Mouse (Mus musculus) ES-Bruce4 (cell line): Measurements from ENCODE around the gene Mier1. TPM values are rescaled to one million over a fixed set of nuclear protein-coding genes. Genes with fewer than 3 reads are reported as not detected.

ENCODE experiments used
- H3K27ac ChIP-seq: 2 replicates; pipeline ENCODE4 v1.5.1; 2012; ENCODE audit warnings: low read length, inconsistent platforms; ENCODE audit not compliant: insufficient read depth
- H3K27me3 ChIP-seq: 2 replicates; pipeline ENCODE4 v1.6.1; 2012; ENCODE audit warnings: mild to moderate bottlenecking, low read length, inconsistent platforms; ENCODE audit not compliant: control insufficient read depth, poor library complexity, insufficient read depth, severe bottlenecking
- H3K36me3 ChIP-seq: 2 replicates; pipeline ENCODE4 v1.6.1; 2012; ENCODE audit warnings: inconsistent platforms, mild to moderate bottlenecking, low read length, moderate library complexity; ENCODE audit not compliant: control insufficient read depth, poor library complexity, insufficient read depth, severe bottlenecking
- H3K4me1 ChIP-seq: one replicate; pipeline ENCODE4 v1.8.1; 2011; ENCODE audit warnings: low read length; ENCODE audit not compliant: control insufficient read depth, insufficient read depth
- H3K4me3 ChIP-seq: 2 replicates; pipeline ENCODE4 v1.5.1; 2011; ENCODE audit warnings: low read depth, mild to moderate bottlenecking, low read length
- H3K9ac ChIP-seq: 2 replicates; pipeline ENCODE4 v1.6.1; 2012; ENCODE audit warnings: low read depth, mild to moderate bottlenecking, inconsistent platforms; ENCODE audit not compliant: poor library complexity, severe bottlenecking
- H3K9me3 ChIP-seq: replicated peaks from 2 replicates; pipeline ENCODE4 v1.6.1; 2012; ENCODE audit warnings: mild to moderate bottlenecking, low read length, inconsistent platforms; ENCODE audit not compliant: control insufficient read depth, poor library complexity, insufficient read depth, severe bottlenecking
- CTCF ChIP-seq: IDR thresholded peaks from one replicate; pipeline ENCODE4 v1.8.1; 2011; ENCODE audit warnings: low read depth, low read length
- EP300 ChIP-seq: IDR thresholded peaks from 2 replicates; pipeline ENCODE4 v1.6.1; 2011; ENCODE audit warnings: low read depth, low read length; ENCODE audit not compliant: insufficient read depth
- POLR2A ChIP-seq: IDR thresholded peaks from one replicate; pipeline ENCODE4 v1.8.1; 2011; ENCODE audit warnings: low read length; ENCODE audit not compliant: insufficient read depth
- polyA plus RNA-seq: library from polyadenylated mRNA; stranded (reverse); fragments of >200 nt; gene quantifications from 2 replicates; pipeline ENCODE4 v1.2.4, GENCODE M21; 2011; ENCODE audit warnings: low read depth; ENCODE audit not compliant: missing spikeins, insufficient read depth, insufficient read length

Mier1 gene
- polyA plus RNA-seq, 1 experiment, result 85.0 TPM

DNA sequence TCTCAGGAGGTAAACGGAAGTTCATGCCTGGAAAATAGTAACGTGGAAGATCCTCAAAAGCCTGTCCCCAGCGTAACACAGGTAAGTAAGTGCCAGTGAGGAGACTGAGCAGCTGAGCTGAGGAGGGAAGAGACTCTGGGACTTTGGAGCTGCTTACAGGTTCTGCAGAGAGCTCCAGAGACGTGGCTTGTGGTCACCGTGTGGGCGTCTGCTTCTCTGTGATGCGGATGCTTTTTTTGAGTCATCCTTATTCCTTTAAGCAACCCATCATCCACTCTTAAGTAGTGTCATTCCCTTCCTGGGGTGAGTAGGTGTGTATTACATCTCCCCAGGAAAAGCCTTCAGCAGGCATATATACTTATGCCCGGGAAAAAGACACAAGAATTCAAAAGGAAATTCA is 18.3 kb upstream of the Mier1 start:
- H3K9ac ChIP-seq, result no peak overlapping the region
- no peak overlapping the region for H3K4me3 ChIP-seq
- TF ChIP-seq POLR2A, result no peak
- no peak for TF ChIP-seq CTCF
- H3K4me1 ChIP-seq, result no peaks in the 10 kb centered on the region
- no peak overlapping the region for H3K27ac ChIP-seq
- H3K36me3 ChIP-seq, result no peaks in the 10 kb centered on the region
- H3K9me3 ChIP-seq, result no peaks in the 10 kb centered on the region
- no peaks in the 10 kb centered on the region for H3K27me3 ChIP-seq

DNA sequence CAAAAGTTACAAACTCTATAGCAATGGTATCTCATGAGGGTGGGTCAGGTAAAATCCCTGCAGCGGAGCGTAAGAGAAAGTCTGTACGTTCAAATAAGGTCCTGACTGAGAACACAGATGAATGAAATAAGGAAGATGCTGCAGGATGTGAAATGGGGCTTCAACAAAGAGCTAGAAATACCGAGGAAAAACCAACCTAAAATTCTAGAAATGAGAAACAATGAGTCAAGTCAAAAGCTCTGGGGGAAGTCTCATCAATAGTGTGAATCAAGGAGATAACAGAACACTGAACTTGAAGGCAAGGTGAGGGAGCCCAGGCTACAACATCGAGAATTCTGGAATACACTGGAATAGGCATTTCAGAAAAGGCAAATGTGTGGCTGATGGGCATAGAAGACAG is 15.7 kb upstream of the Mier1 start:
- H3K27ac ChIP-seq, result no peak overlapping the region
- no peaks in the 10 kb centered on the region for H3K4me1 ChIP-seq
- H3K27me3 ChIP-seq, result no peaks in the 10 kb centered on the region
- no peaks in the 10 kb centered on the region for H3K36me3 ChIP-seq
- no peak overlapping the region for H3K4me3 ChIP-seq
- TF ChIP-seq EP300, result no peak
- no peak for TF ChIP-seq POLR2A
- no peak for TF ChIP-seq CTCF
- H3K9me3 ChIP-seq, result no peaks in the 10 kb centered on the region
- no peak overlapping the region for H3K9ac ChIP-seq

DNA sequence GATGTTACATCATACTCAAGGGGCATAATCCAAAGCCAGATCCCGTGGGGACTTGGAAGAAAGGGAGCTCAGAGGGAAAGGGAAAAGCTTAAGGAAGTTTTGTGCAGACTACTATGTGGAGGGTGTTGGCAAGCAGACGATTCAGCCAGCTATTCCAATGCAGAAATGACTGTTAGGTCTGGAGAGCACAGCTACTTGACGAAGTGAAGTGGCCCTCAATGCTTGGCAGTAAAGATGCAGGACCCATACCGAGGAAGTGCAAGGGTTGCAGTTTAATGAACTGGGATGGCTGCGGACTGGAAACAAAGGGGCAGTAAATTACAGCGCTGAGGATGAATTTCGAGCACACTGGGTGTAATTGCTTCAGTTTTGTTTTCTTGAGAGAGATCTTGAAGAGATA is 1.5 kb upstream of the Mier1 start:
- no peak overlapping the region for H3K4me3 ChIP-seq
- TF ChIP-seq EP300, result no peak
- TF ChIP-seq CTCF, result no peak
- no peak for TF ChIP-seq POLR2A
- peaks cover 2% of the 10 kb centered on the region for H3K4me1 ChIP-seq
- H3K27ac ChIP-seq, result no peak overlapping the region
- H3K27me3 ChIP-seq, result no peaks in the 10 kb centered on the region
- H3K9me3 ChIP-seq, result no peaks in the 10 kb centered on the region
- peaks cover 5% of the 10 kb centered on the region for H3K36me3 ChIP-seq
- peak overlapping the region; percentile 79; the same call in 1 of the 2 replicates for H3K9ac ChIP-seq

- H3K9me3 ChIP-seq, result no peaks in the 10 kb centered on the region
- H3K27ac ChIP-seq, result 0 out of 2 replicates have a peak overlapping the region, but pooled peaks have one; percentile 4
- no peaks in the 10 kb centered on the region for H3K27me3 ChIP-seq
- H3K36me3 ChIP-seq, result peaks cover 5% of the 10 kb centered on the region
- no peak for TF ChIP-seq POLR2A
- TF ChIP-seq CTCF, result no peak
- TF ChIP-seq EP300, result no peak
- peak overlapping the region; percentile 53 for H3K4me3 ChIP-seq
- H3K4me1 ChIP-seq, result peaks cover 2% of the 10 kb centered on the region
- peak overlapping the region; percentile 79 for H3K9ac ChIP-seq
Observed at GRCm38 (mm10) chr4:103113402-103113801, 788 bp upstream of the Mier1 start.

GRCm38 (mm10) chr4:103118888-103119228 is 4.7 kb downstream of the Mier1 start:
- Histone ChIP-seq H3K36me3 (peaks cover 5% of the 10 kb centered on the region), H3K9me3 (no peaks in the 10 kb centered on the region), H3K27me3 (no peaks in the 10 kb centered on the region), H3K4me3 (peak overlapping the region; percentile 78), H3K27ac (peak overlapping the region; percentile 95), H3K9ac (peak overlapping the region; percentile 99), H3K4me1 (peaks cover 2% of the 10 kb centered on the region)
- TF ChIP-seq POLR2A (no peak), EP300 (no peak), CTCF (no peak)

GRCm38 (mm10) chr4:103119229-103120027 is 5.2 kb downstream of the Mier1 start:
- Histone ChIP-seq H3K27ac (peak overlapping the region; percentile 95), H3K9me3 (no peaks in the 10 kb centered on the region), H3K27me3 (no peaks in the 10 kb centered on the region), H3K4me3 (peak overlapping the region; percentile 99), H3K36me3 (peaks cover 5% of the 10 kb centered on the region), H3K9ac (peak overlapping the region; percentile 99), H3K4me1 (peaks cover 2% of the 10 kb centered on the region)
- TF ChIP-seq POLR2A, result no peak
